Mouse (Mus musculus): ENCODE measurements around the gene Vmn1r32. TPM values are rescaled to one million over a fixed set of nuclear protein-coding genes. Genes with fewer than 3 reads are reported as not detected.
A peak's percentile ranks its signal among the peaks of the same experiment; 100 is the strongest.

Vmn1r32 gene
- total RNA-seq (2021): not detected
- long read RNA-seq, experiment 1: 0 reads
- long read RNA-seq, experiment 2: 0 reads

DNA sequence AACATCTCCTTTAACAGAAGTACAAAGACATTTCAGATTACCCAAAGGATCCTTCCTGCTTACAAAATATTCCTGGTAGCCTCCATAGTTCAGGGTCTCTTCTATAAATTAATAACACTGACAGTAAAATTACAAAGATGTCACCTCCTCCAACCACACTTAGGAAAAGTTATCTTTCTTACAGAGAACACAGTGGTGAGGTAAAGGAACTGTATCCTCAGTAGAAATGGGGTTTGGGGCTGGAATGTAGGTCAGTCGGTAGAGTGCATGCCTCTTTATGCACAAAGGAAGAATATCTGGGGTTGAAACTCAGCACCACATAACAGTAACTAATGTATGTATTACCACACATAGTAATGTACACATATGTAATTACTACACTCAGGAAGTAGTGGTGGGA lies at the start of gene Vmn1r32:
TSS of gene Vmn1r32 (minus strand) at position 101 of the 400 bp plus-strand sequence.
- intact Hi-C loops (cut with DNase I; ENCODE audit: low total_unique reads): no loop called here
- no peak for DNase-seq

DNA sequence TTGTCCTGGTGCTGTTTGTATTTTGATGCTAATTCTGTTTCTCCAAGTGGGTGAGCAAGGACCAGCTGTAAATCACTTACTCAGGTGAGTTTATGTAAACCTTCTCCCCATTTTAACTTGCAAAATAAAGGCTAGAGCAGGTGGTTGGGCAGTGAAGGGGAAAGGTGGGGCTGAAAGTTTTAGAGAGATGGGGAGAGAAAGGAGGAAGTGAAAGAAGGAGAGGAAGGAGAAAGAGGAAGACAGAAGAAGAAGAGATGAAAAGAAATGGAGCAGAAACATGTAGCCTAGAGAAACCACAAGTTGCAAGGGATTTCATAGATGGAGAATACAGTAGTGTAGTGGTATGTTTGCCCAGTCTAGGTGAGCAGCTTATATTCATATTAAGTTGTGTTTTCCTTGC lies 35.9 kb upstream of the Vmn1r32 start:
- DNase-seq: no peak
- intact Hi-C loops (cut with DNase I; ENCODE audit: low total_unique reads): no loop called here

GRCm38 (mm10) chr6:66535966-66536365 lies 23.9 kb downstream of the Vmn1r32 start:
- DNase-seq: no peak
- intact Hi-C loops (cut with DNase I; ENCODE audit: low total_unique reads): no loop called here

GRCm38 (mm10) chr6:66535028-66535862 lies 24.7 kb downstream of the Vmn1r32 start, which contains the start of gene Mad2l1:
Gene Mad2l1 (plus strand): TSS chr6:66535390.
- intact Hi-C loops (cut with DNase I; ENCODE audit: low total_unique reads): no loop called here

GRCm38 (mm10) chr6:66534366-66534941 lies 25.4 kb downstream of the Vmn1r32 start:
- DNase-seq: no peak
- intact Hi-C loops (cut with DNase I; ENCODE audit: low total_unique reads): no loop called here

More at GRCm38 (mm10) chr6:66535028-66535862, 24.7 kb downstream of the Vmn1r32 start, which contains the start of gene Mad2l1:
- DNase-seq: peak; percentile 98

GRCm38 (mm10) chr6:66533241-66533640 lies 26.7 kb downstream of the Vmn1r32 start:
- no peak for DNase-seq
- intact Hi-C loops (cut with DNase I; ENCODE audit: low total_unique reads): no loop called here

- no peak for DNase-seq
- intact Hi-C loops (cut with DNase I; ENCODE audit: low total_unique reads): no loop called here
Observed at GRCm38 (mm10) chr6:66528386-66528785, 31.5 kb downstream of the Vmn1r32 start.

- intact Hi-C loops (cut with DNase I; ENCODE audit: low total_unique reads): no loop called here
- no peak for DNase-seq
Observed at GRCm38 (mm10) chr6:66516368-66516767, 43.5 kb downstream of the Vmn1r32 start.

Other genes with a start within 250 kb of the Vmn1r32 start
- gene Mad2l1, start 24.7 kb downstream of the Vmn1r32 start, total RNA-seq (2021): 1 to 10 TPM; 3.8 to 4.1 TPM
- gene Vmn1r33, start 58.2 kb upstream of the Vmn1r32 start, total RNA-seq (2021): not detected
- gene Vmn1r34, start 83.8 kb upstream of the Vmn1r32 start, total RNA-seq (2021): not detected
- not detected for gene Vmn1r35, start 125.8 kb upstream of the Vmn1r32 start, total RNA-seq (2021)
- gene Vmn1r36, start 159.1 kb upstream of the Vmn1r32 start, total RNA-seq (2021): not detected
- gene Vmn1r37, start 169.3 kb upstream of the Vmn1r32 start, total RNA-seq (2021): not detected
- not detected for gene Vmn1r38, start 222.5 kb upstream of the Vmn1r32 start, total RNA-seq (2021)